Mouse (Mus musculus): ENCODE measurements around the gene Cxcl2. TPM values are rescaled to one million over a fixed set of nuclear protein-coding genes. Genes with fewer than 3 reads are reported as not detected.

Cxcl2 gene
- polyA plus RNA-seq (2017; shearing (Covaris generic)): under 1 TPM in 1 of 3 experiments, not detected in 2; 0.92 TPM

- peak; percentile 6 for ATAC-seq
These were observed at the start of gene Cxcl2 for GRCm38 (mm10) chr5:90903339-90904020. Cxcl2 (plus strand) TSS chr5:90903871.

GRCm38 (mm10) chr5:90855308-90856230, 48.1 kb upstream of the Cxcl2 start:
- ATAC-seq: no peak

- no peak for ATAC-seq
These were observed 46.2 kb upstream of the Cxcl2 start for GRCm38 (mm10) chr5:90857463-90857862.

- ATAC-seq: no peak
These were observed 45.2 kb upstream of the Cxcl2 start for GRCm38 (mm10) chr5:90858429-90858828.

- no peak for ATAC-seq
These were observed 44.6 kb upstream of the Cxcl2 start for GRCm38 (mm10) chr5:90859031-90859430.

GRCm38 (mm10) chr5:90861876-90862375, 41.7 kb upstream of the Cxcl2 start:
- no peak for ATAC-seq

GRCm38 (mm10) chr5:90866770-90867169, 36.9 kb upstream of the Cxcl2 start:
- ATAC-seq: no peak

GRCm38 (mm10) chr5:90872377-90872776, 31.3 kb upstream of the Cxcl2 start:
- no peak for ATAC-seq

- no peak for ATAC-seq
These were observed 27.6 kb upstream of the Cxcl2 start for GRCm38 (mm10) chr5:90876045-90876444.

- ATAC-seq: no peak
These were observed 27.0 kb upstream of the Cxcl2 start for GRCm38 (mm10) chr5:90876471-90877172.

GRCm38 (mm10) chr5:90877173-90877512, 26.5 kb upstream of the Cxcl2 start:
- no peak for ATAC-seq

GRCm38 (mm10) chr5:90879307-90880014, 24.2 kb upstream of the Cxcl2 start:
- ATAC-seq: peak; percentile 73

GRCm38 (mm10) chr5:90880335-90880850, 23.3 kb upstream of the Cxcl2 start:
- no peak for ATAC-seq

GRCm38 (mm10) chr5:90881021-90881420, 22.6 kb upstream of the Cxcl2 start:
- ATAC-seq: no peak

- ATAC-seq: no peak
These were observed 22.0 kb upstream of the Cxcl2 start for GRCm38 (mm10) chr5:90881682-90882081.

GRCm38 (mm10) chr5:90882146-90882545, 21.5 kb upstream of the Cxcl2 start:
- ATAC-seq: no peak

- ATAC-seq: peak; percentile 44
These were observed 18.9 kb upstream of the Cxcl2 start for GRCm38 (mm10) chr5:90884628-90885242.

GRCm38 (mm10) chr5:90888661-90889060, 15.0 kb upstream of the Cxcl2 start:
- ATAC-seq: no peak

GRCm38 (mm10) chr5:90890519-90891463, 12.9 kb upstream of the Cxcl2 start, which contains the start of gene Cxcl1:
Cxcl1 (plus strand) TSS chr5:90891241.
- ATAC-seq: no peak

- no peak for ATAC-seq
These were observed 12.2 kb upstream of the Cxcl2 start for GRCm38 (mm10) chr5:90891464-90891813.
